Mouse (Mus musculus) G1E (cell line): Measurements from ENCODE around the gene Hnrnpa1. TPM values are rescaled to one million over a fixed set of nuclear protein-coding genes. Genes with fewer than 3 reads are reported as not detected.

Experiments used
- ATAC-seq: 2 replicates; pipeline ENCODE4 v1.8.0; 2016; ENCODE audit warnings: mild to moderate bottlenecking; ENCODE audit not compliant: insufficient number of reproducible peaks, poor library complexity, low FRiP score, severe bottlenecking; ENCODE audit errors: extremely low read depth
- DNase-seq: peaks from one replicate; pipeline ENCODE4 v3.0.0; 2012; ENCODE audit warnings: low spot score
- H3K27me3 ChIP-seq: 2 replicates; pipeline ENCODE4 v1.6.1; 2012; ENCODE audit warnings: mild to moderate bottlenecking, low read length, inconsistent platforms; ENCODE audit not compliant: insufficient read depth
- H3K36me3 ChIP-seq: replicated peaks from 2 replicates; pipeline ENCODE3; 2012; ENCODE audit warnings: mild to moderate bottlenecking, inconsistent platforms
- H3K4me1 ChIP-seq: 2 replicates; pipeline ENCODE4 v1.6.1; 2012; ENCODE audit warnings: low read depth, low read length, inconsistent platforms, mixed read lengths; ENCODE audit not compliant: insufficient read depth
- H3K4me3 ChIP-seq: 2 replicates; pipeline ENCODE4 v1.5.1; 2012; ENCODE audit warnings: low read depth, mild to moderate bottlenecking, inconsistent platforms, low read length, moderate library complexity, mixed read lengths
- H3K9me3 ChIP-seq: replicated peaks from 2 replicates; pipeline ENCODE4 v1.6.1; 2012; ENCODE audit warnings: inconsistent platforms
- CTCF ChIP-seq: IDR thresholded peaks from 2 replicates; pipeline ENCODE4 v1.5.1; 2012; ENCODE audit warnings: low read depth, low read length, inconsistent platforms, mixed read lengths
- GATA1 ChIP-seq: IDR thresholded peaks from 2 replicates; pipeline ENCODE4 v1.6.1; 2012; ENCODE audit warnings: borderline replicate concordance, low read length, inconsistent platforms, mixed read lengths
- GATA2 ChIP-seq: IDR thresholded peaks from 2 replicates; pipeline ENCODE4 v1.6.1; 2012; ENCODE audit warnings: low read depth, low read length, inconsistent platforms, borderline replicate concordance
- POLR2AphosphoS5 ChIP-seq: IDR thresholded peaks from 2 replicates; pipeline ENCODE4 v1.6.1; 2012; ENCODE audit warnings: low read depth, low read length, inconsistent platforms; ENCODE audit not compliant: insufficient replicate concordance
- TAL1 ChIP-seq: conservative IDR thresholded peaks from 2 replicates; pipeline ENCODE4 v1.6.1; 2012; ENCODE audit warnings: low read depth, low read length, inconsistent platforms, mixed read lengths
- polyA plus RNA-seq: library from polyadenylated mRNA; stranded (reverse); fragments of >175 nt; gene quantifications from 2 replicates; pipeline ENCODE4 v1.2.3, GENCODE M21; 2012
- total RNA-seq, 2 experiments: library from RNA; stranded (forward) in 1 of 2; stranded (reverse) in 1 of 2; fragments of 200-1000 nt in 1 of 2; fragments of >200 nt in 1 of 2; fragmentation: Nextera tagmentation in 1 of 2; gene quantifications; 2 replicates each; pipeline ENCODE4 v1.2.3; 2014 to 2017

Hnrnpa1 gene
- total and polyA plus RNA-seq, 3 experiments = 212 to 984 (median 391) TPM

GRCm38 (mm10) chr15:103289600-103289999, 49.4 kb downstream of the Hnrnpa1 start:
- Histone ChIP-seq H3K27me3 (no peaks in the 10 kb centered on the region), H3K36me3 (peaks cover 97% of the 10 kb centered on the region), H3K4me3 (no peak overlapping the region), H3K9me3 (no peaks in the 10 kb centered on the region), H3K4me1 (peaks cover 17% of the 10 kb centered on the region)
- ATAC-seq (no peak), DNase-seq (no peak)
- no peak for TF ChIP-seq GATA1
- no peak for TF ChIP-seq POLR2AphosphoS5
- no peak for TF ChIP-seq CTCF
- TF ChIP-seq TAL1 = no peak
- TF ChIP-seq GATA2 = no peak

- no peak for DNase-seq
- no peaks in the 10 kb centered on the region for H3K27me3 ChIP-seq
- H3K9me3 ChIP-seq = no peaks in the 10 kb centered on the region
- H3K4me3 ChIP-seq = no peak overlapping the region
- H3K36me3 ChIP-seq = peaks cover 95% of the 10 kb centered on the region
- TF ChIP-seq TAL1 (no peak), POLR2AphosphoS5 (no peak), GATA2 (no peak), CTCF (no peak), GATA1 (no peak)
- peaks cover 9% of the 10 kb centered on the region for H3K4me1 ChIP-seq
- no peak for ATAC-seq
These were observed 50.2 kb downstream of the Hnrnpa1 start for GRCm38 (mm10) chr15:103290417-103290816.

- TF ChIP-seq TAL1 (no peak), GATA2 (no peak), GATA1 (no peak), CTCF (no peak), POLR2AphosphoS5 (no peak)
- Histone ChIP-seq H3K27me3 (no peaks in the 10 kb centered on the region), H3K36me3 (peaks cover 95% of the 10 kb centered on the region), H3K4me1 (peaks cover 5% of the 10 kb centered on the region), H3K9me3 (no peaks in the 10 kb centered on the region), H3K4me3 (no peak overlapping the region)
- ATAC-seq = no peak
- no peak for DNase-seq
These were observed 50.6 kb downstream of the Hnrnpa1 start for GRCm38 (mm10) chr15:103290843-103291242.

GRCm38 (mm10) chr15:103292673-103293345, 52.6 kb downstream of the Hnrnpa1 start:
- no peak for TF ChIP-seq GATA2
- TF ChIP-seq GATA1 = no peak
- no peak for TF ChIP-seq POLR2AphosphoS5
- no peak for TF ChIP-seq TAL1
- no peak for TF ChIP-seq CTCF
- no peak for ATAC-seq
- H3K36me3 ChIP-seq = peaks cover 95% of the 10 kb centered on the region
- no peaks in the 10 kb centered on the region for H3K9me3 ChIP-seq
- no peaks in the 10 kb centered on the region for H3K27me3 ChIP-seq
- DNase-seq = no peak
- peaks cover 4% of the 10 kb centered on the region; the same call in 1 of the 2 replicates for H3K4me1 ChIP-seq
- H3K4me3 ChIP-seq = no peak overlapping the region

GRCm38 (mm10) chr15:103293375-103293774, 53.1 kb downstream of the Hnrnpa1 start:
- DNase-seq = no peak
- H3K27me3 ChIP-seq = no peaks in the 10 kb centered on the region
- no peaks in the 10 kb centered on the region for H3K9me3 ChIP-seq
- no peak for ATAC-seq
- TF ChIP-seq CTCF = peak; percentile 23; the same call in 1 of the 2 replicates
- TF ChIP-seq TAL1 = no peak
- no peak for TF ChIP-seq POLR2AphosphoS5
- TF ChIP-seq GATA2 = no peak
- no peak for TF ChIP-seq GATA1
- peaks cover 4% of the 10 kb centered on the region; the same call in 1 of the 2 replicates for H3K4me1 ChIP-seq
- H3K4me3 ChIP-seq = no peak overlapping the region
- peaks cover 95% of the 10 kb centered on the region for H3K36me3 ChIP-seq

GRCm38 (mm10) chr15:103294649-103295048, 54.4 kb downstream of the Hnrnpa1 start:
- no peaks in the 10 kb centered on the region for H3K9me3 ChIP-seq
- H3K4me3 ChIP-seq = no peak overlapping the region
- peaks cover 95% of the 10 kb centered on the region for H3K36me3 ChIP-seq
- ATAC-seq (no peak), DNase-seq (no peak)
- TF ChIP-seq TAL1 (no peak), GATA1 (no peak), POLR2AphosphoS5 (no peak), CTCF (no peak), GATA2 (no peak)
- H3K4me1 ChIP-seq = no peaks in the 10 kb centered on the region; the same call in 1 of the 2 replicates
- H3K27me3 ChIP-seq = no peaks in the 10 kb centered on the region

- H3K4me1 ChIP-seq = no peaks in the 10 kb centered on the region
- no peaks in the 10 kb centered on the region for H3K9me3 ChIP-seq
- H3K4me3 ChIP-seq = no peak overlapping the region
- H3K36me3 ChIP-seq = peaks cover 95% of the 10 kb centered on the region
- TF ChIP-seq TAL1 (no peak), CTCF (no peak), GATA2 (no peak), GATA1 (no peak), POLR2AphosphoS5 (no peak)
- DNase-seq (no peak), ATAC-seq (no peak)
- H3K27me3 ChIP-seq = no peaks in the 10 kb centered on the region
These were observed 55.6 kb downstream of the Hnrnpa1 start for GRCm38 (mm10) chr15:103295851-103296250.

Other genes with a start within 250 kb of the Hnrnpa1 start
- 21.1 and 26.6 TPM in 2 replicates for gene Hoxc8, start 249.8 kb upstream of the Hnrnpa1 start, total RNA-seq (2014; fragmentation: Nextera tagmentation)
- 2.0 and 2.7 TPM in 2 replicates for gene Hoxc8, start 249.8 kb upstream of the Hnrnpa1 start, total RNA-seq (2017)
- gene Hoxc8, start 249.8 kb upstream of the Hnrnpa1 start, polyA plus RNA-seq = 10.1 and 12.2 TPM in 2 replicates
- gene Hoxc6, start 242.2 kb upstream of the Hnrnpa1 start, total RNA-seq (2014; fragmentation: Nextera tagmentation) = 16.3 and 37.1 TPM in 2 replicates
- gene Hoxc6, start 242.2 kb upstream of the Hnrnpa1 start, total RNA-seq (2017) = 8.6 and 12.0 TPM in 2 replicates
- 27.1 and 28.6 TPM in 2 replicates for gene Hoxc6, start 242.2 kb upstream of the Hnrnpa1 start, polyA plus RNA-seq
- gene Hoxc4, start 221.5 kb upstream of the Hnrnpa1 start, total RNA-seq (2014; fragmentation: Nextera tagmentation) = 29.3 and 33.9 TPM in 2 replicates
- 11.0 and 12.2 TPM in 2 replicates for gene Hoxc4, start 221.5 kb upstream of the Hnrnpa1 start, total RNA-seq (2017)
- gene Hoxc4, start 221.5 kb upstream of the Hnrnpa1 start, polyA plus RNA-seq = 60.1 and 65.8 TPM in 2 replicates
- 7.8 and 10.6 TPM in 2 replicates for gene Smug1, start 73.3 kb upstream of the Hnrnpa1 start, total RNA-seq (2014; fragmentation: Nextera tagmentation)
- 9.0 and 11.3 TPM in 2 replicates for gene Smug1, start 73.3 kb upstream of the Hnrnpa1 start, total RNA-seq (2017)
- 3.6 and 5.0 TPM in 2 replicates for gene Smug1, start 73.3 kb upstream of the Hnrnpa1 start, polyA plus RNA-seq
- gene Cbx5, start 616 bp upstream of the Hnrnpa1 start, total RNA-seq (2014; fragmentation: Nextera tagmentation) = 261 and 300 TPM in 2 replicates
- gene Cbx5, start 616 bp upstream of the Hnrnpa1 start, total RNA-seq (2017) = 215 and 278 TPM in 2 replicates
- 7.0 and 9.5 TPM in 2 replicates for gene Cbx5, start 616 bp upstream of the Hnrnpa1 start, polyA plus RNA-seq
- gene Nfe2, start 18.0 kb downstream of the Hnrnpa1 start, total RNA-seq (2014; fragmentation: Nextera tagmentation) = 254 and 313 TPM in 2 replicates
- 177 TPM in 2 replicates for gene Nfe2, start 18.0 kb downstream of the Hnrnpa1 start, total RNA-seq (2017)
- gene Nfe2, start 18.0 kb downstream of the Hnrnpa1 start, polyA plus RNA-seq = 151 and 155 TPM in 2 replicates
- 494 and 507 TPM in 2 replicates for gene Copz1, start 32.3 kb downstream of the Hnrnpa1 start, total RNA-seq (2014; fragmentation: Nextera tagmentation)
- 182 and 184 TPM in 2 replicates for gene Copz1, start 32.3 kb downstream of the Hnrnpa1 start, total RNA-seq (2017)
- gene Copz1, start 32.3 kb downstream of the Hnrnpa1 start, polyA plus RNA-seq = 72.4 and 97.2 TPM in 2 replicates
- gene Gpr84, start 70.2 kb downstream of the Hnrnpa1 start, total RNA-seq (2014; fragmentation: Nextera tagmentation) = not detected in 2 replicates
- not detected in 2 replicates for gene Gpr84, start 70.2 kb downstream of the Hnrnpa1 start, total RNA-seq (2017)
- not detected in 2 replicates for gene Gpr84, start 70.2 kb downstream of the Hnrnpa1 start, polyA plus RNA-seq
- 74.3 and 92.9 TPM in 2 replicates for gene Zfp385a, start 99.7 kb downstream of the Hnrnpa1 start, total RNA-seq (2014; fragmentation: Nextera tagmentation)
- 2.0 TPM in 2 replicates for gene Zfp385a, start 99.7 kb downstream of the Hnrnpa1 start, total RNA-seq (2017)
- 483 and 546 TPM in 2 replicates for gene Zfp385a, start 99.7 kb downstream of the Hnrnpa1 start, polyA plus RNA-seq
- not detected in 2 replicates for gene Itga5, start 126.3 kb downstream of the Hnrnpa1 start, total RNA-seq (2014; fragmentation: Nextera tagmentation)
- 0.11 and 0.17 TPM in 2 replicates for gene Itga5, start 126.3 kb downstream of the Hnrnpa1 start, total RNA-seq (2017)
- gene Itga5, start 126.3 kb downstream of the Hnrnpa1 start, polyA plus RNA-seq = 0.62 and 0.75 TPM in 2 replicates
- not detected in 2 replicates for gene Gtsf1, start 190.0 kb downstream of the Hnrnpa1 start, total RNA-seq (2014; fragmentation: Nextera tagmentation)
- gene Gtsf1, start 190.0 kb downstream of the Hnrnpa1 start, total RNA-seq (2017) = not detected in 2 replicates
- not detected in 2 replicates for gene Gtsf1, start 190.0 kb downstream of the Hnrnpa1 start, polyA plus RNA-seq
- gene Gtsf2, start 208.0 kb downstream of the Hnrnpa1 start, total RNA-seq (2014; fragmentation: Nextera tagmentation) = not detected in 2 replicates
- gene Gtsf2, start 208.0 kb downstream of the Hnrnpa1 start, total RNA-seq (2017) = not detected in 2 replicates
- gene Gtsf2, start 208.0 kb downstream of the Hnrnpa1 start, polyA plus RNA-seq = not detected in 2 replicates
- 11.6 and 12.6 TPM in 2 replicates for gene Nckap1l, start 213.4 kb downstream of the Hnrnpa1 start, total RNA-seq (2014; fragmentation: Nextera tagmentation)
- gene Nckap1l, start 213.4 kb downstream of the Hnrnpa1 start, total RNA-seq (2017) = 21.1 and 21.5 TPM in 2 replicates
- 1.8 and 3.9 TPM in 2 replicates for gene Nckap1l, start 213.4 kb downstream of the Hnrnpa1 start, polyA plus RNA-seq